Mouse (Mus musculus): ENCODE data around the gene Rpl22l1. TPM values are rescaled to one million over a fixed set of nuclear protein-coding genes. Genes with fewer than 3 reads are reported as not detected.

Rpl22l1 gene
- total and polyA plus RNA-seq, 3 experiments, result 370 to 1,765 (median 509) TPM

DNA sequence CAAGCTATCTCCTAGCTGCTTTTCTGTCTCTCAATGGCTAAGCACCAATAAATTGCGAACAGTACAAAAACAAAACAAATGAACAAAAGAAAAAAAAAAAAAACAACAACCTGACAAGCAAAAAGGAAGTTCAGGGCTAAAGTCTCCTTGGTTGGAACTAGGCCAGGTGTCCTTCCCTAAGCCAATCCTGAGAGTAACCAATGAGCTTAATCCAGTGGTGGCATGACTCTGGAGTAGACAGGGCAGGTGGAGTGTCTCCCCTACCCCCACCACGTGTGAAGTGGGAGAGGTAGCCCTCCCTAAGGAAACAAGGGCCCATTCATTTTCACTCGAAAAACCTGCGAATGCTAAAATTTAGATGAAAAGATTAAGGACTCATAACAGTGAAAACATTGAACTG lies 6.2 kb downstream of the Rpl22l1 start:
- Histone ChIP-seq H3K27me3 (replicated peaks) (no peaks in the 10 kb centered on the region), H3K4me1 (ENCODE audit: control insufficient read depth in 1 of 2, insufficient read depth in 2 of 2) (peaks cover 0 to 4% of the 10 kb centered on the region in 2 experiments; a peak in 2 of 4 replicates), H3K79me2 (replicated peaks; ENCODE audit: control insufficient read depth, extremely low read depth, insufficient read depth, poor library complexity, severe bottlenecking) (no peaks in the 10 kb centered on the region; the same call in none of the 2 replicates), H3K27ac (ENCODE audit: insufficient read depth, low read depth) (no peak overlapping the region), H3K4me2 (ENCODE audit: insufficient read depth, low read depth, poor library complexity, severe bottlenecking) (no peak overlapping the region), H3K4me3 (replicated peaks in 1 of 3; ENCODE audit: low read depth in 2 of 3, low read length in 2 of 3, poor library complexity in 1 of 3) (no peak overlapping the region), H3K9me3 (replicated peaks; ENCODE audit: low read length) (no peaks in the 10 kb centered on the region), H3K36me3 (replicated peaks in 1 of 2; ENCODE audit: control insufficient read depth in 1 of 2, insufficient read depth in 1 of 2, low read length in 1 of 2) (peaks cover 16 to 23% of the 10 kb centered on the region in 2 experiments), H3K9ac (ENCODE audit: insufficient read depth, low read depth) (no peak overlapping the region)
- in situ Hi-C loops (cut with MboI; ENCODE audit: low pct_ligation_motif_present, low pct_unique_long_range_greater_than_20kb, low sequenced_read_pairs), result loop anchor here (5.0 kb wide), 1 partner anchor 156 kb away; no protein-coding TSS in a partner anchor
- TF ChIP-seq SIN3A (IDR thresholded peaks at IDR 0.05; ENCODE audit: low read length) (no peak), CHD1 (IDR thresholded peaks at IDR 0.05; ENCODE audit: low read depth, low read length) (no peak), E2F4 (IDR thresholded peaks at IDR 0.05; ENCODE audit: insufficient replicate concordance, low read depth, low read length) (no peak), MXI1 (IDR thresholded peaks at IDR 0.05; ENCODE audit: low read depth, low read length) (no peak), PAX5 (IDR thresholded peaks at IDR 0.05; ENCODE audit: low read length) (no peak)
- DNase-seq (ENCODE audit: extremely low read depth), result no peak
- dilution Hi-C loops (cut with MboI; ENCODE audit: extremely low pct_ligation_motif_present, extremely low pct_unique_long_range_greater_than_20kb, low sequenced_read_pairs), result no loop called here

DNA sequence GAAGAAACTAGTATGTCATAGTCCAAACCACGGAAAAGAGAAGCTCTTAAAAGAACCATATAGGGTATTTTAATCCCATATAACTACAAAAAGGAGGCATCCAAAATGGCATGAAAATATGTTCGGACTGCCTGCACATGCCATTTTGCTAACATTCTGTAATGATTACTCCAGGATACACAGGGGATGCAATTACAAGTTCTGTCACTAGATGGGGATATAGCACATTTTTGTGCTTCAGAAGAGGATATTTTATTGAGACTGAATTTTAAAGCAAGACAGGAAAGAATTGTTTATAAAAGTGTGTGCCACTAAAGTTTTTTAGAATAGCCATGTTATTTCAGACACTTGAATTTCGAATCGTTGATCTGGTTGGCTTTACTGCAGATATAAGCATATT lies 9.1 kb downstream of the Rpl22l1 start:
- no peak overlapping the region for H3K27ac ChIP-seq (ENCODE audit: insufficient read depth, low read depth)
- dilution Hi-C loops (cut with MboI; ENCODE audit: extremely low pct_ligation_motif_present, extremely low pct_unique_long_range_greater_than_20kb, low sequenced_read_pairs), result no loop called here
- in situ Hi-C loops (cut with MboI; ENCODE audit: low pct_ligation_motif_present, low pct_unique_long_range_greater_than_20kb, low sequenced_read_pairs), result loop anchor here (5.0 kb wide), 1 partner anchor 153 kb away; no protein-coding TSS in a partner anchor
- no peak overlapping the region for H3K4me3 ChIP-seq (replicated peaks in 1 of 3; ENCODE audit: low read depth in 2 of 3, low read length in 2 of 3, poor library complexity in 1 of 3)
- H3K4me2 ChIP-seq (ENCODE audit: insufficient read depth, low read depth, poor library complexity, severe bottlenecking), result no peak overlapping the region
- no peak overlapping the region for H3K9ac ChIP-seq (ENCODE audit: insufficient read depth, low read depth)
- no peaks in the 10 kb centered on the region for H3K4me1 ChIP-seq (ENCODE audit: control insufficient read depth in 1 of 2, insufficient read depth in 2 of 2)
- H3K36me3 ChIP-seq (replicated peaks in 1 of 2; ENCODE audit: control insufficient read depth in 1 of 2, insufficient read depth in 1 of 2, low read length in 1 of 2), result peaks cover 0 to 2% of the 10 kb centered on the region in 2 experiments
- DNase-seq (ENCODE audit: extremely low read depth), result peak; percentile 79
- no peaks in the 10 kb centered on the region for H3K79me2 ChIP-seq (replicated peaks; ENCODE audit: control insufficient read depth, extremely low read depth, insufficient read depth, poor library complexity, severe bottlenecking)
- H3K27me3 ChIP-seq (replicated peaks), result no peaks in the 10 kb centered on the region
- TF ChIP-seq HCFC1 (IDR thresholded peaks at IDR 0.05; ENCODE audit: low read depth, low read length), result no peak
- TF ChIP-seq CTCF (conservative IDR thresholded peaks at IDR 0.05 in 1 of 2, IDR thresholded peaks at IDR 0.05 in 1 of 2; ENCODE audit: low read depth in 2 of 2, low read length in 2 of 2), result peak; percentile 59 to 69; a peak in 3 of 4 replicates
- TF ChIP-seq MAFK (IDR thresholded peaks at IDR 0.05; ENCODE audit: insufficient replicate concordance, low read length), result no peak
- TF ChIP-seq USF1 (IDR thresholded peaks at IDR 0.05; ENCODE audit: low read depth, low read length), result no peak
- TF ChIP-seq NRF1 (IDR thresholded peaks at IDR 0.05; ENCODE audit: low read depth, low read length), result no peak
- TF ChIP-seq MYC (IDR thresholded peaks at IDR 0.05; ENCODE audit: low read depth, low read length), result peak; percentile 27; the same call in 1 of the 2 replicates
- TF ChIP-seq RCOR1 (conservative IDR thresholded peaks at IDR 0.05; ENCODE audit: low read depth, low read length), result no peak
- TF ChIP-seq POLR2AphosphoS2 (IDR thresholded peaks at IDR 0.05; ENCODE audit: low read depth, low read length), result no peak
- no peak for TF ChIP-seq GABPA (IDR thresholded peaks at IDR 0.05; ENCODE audit: insufficient replicate concordance, low read depth, low read length)
- peak; percentile 64 for TF ChIP-seq SMC3 (IDR thresholded peaks at IDR 0.05; ENCODE audit: low read depth, low read length)
- peak; percentile 68 for TF ChIP-seq RAD21 (IDR thresholded peaks at IDR 0.05; ENCODE audit: low read depth, low read length)
- no peak for TF ChIP-seq MAX (IDR thresholded peaks at IDR 0.05; ENCODE audit: low read length)
- no peak for TF ChIP-seq SIN3A (IDR thresholded peaks at IDR 0.05; ENCODE audit: low read length)
- TF ChIP-seq ZC3H11A (IDR thresholded peaks at IDR 0.05; ENCODE audit: low read depth, low read length), result no peak
- no peak for TF ChIP-seq ZNF384 (IDR thresholded peaks at IDR 0.05; ENCODE audit: low read depth, low read length)
- no peak for TF ChIP-seq MEF2A (IDR thresholded peaks at IDR 0.05; ENCODE audit: borderline replicate concordance, low read depth, low read length)
- no peak for TF ChIP-seq IRF4 (IDR thresholded peaks at IDR 0.05; ENCODE audit: low read depth, low read length)
- TF ChIP-seq ELF1 (IDR thresholded peaks at IDR 0.05; ENCODE audit: low read depth, low read length), result no peak
- no peak for TF ChIP-seq TBP (conservative IDR thresholded peaks at IDR 0.05; ENCODE audit: low read depth, low read length)
- no peaks in the 10 kb centered on the region for H3K9me3 ChIP-seq (replicated peaks; ENCODE audit: low read length)
